In the genomic region with DNA sequence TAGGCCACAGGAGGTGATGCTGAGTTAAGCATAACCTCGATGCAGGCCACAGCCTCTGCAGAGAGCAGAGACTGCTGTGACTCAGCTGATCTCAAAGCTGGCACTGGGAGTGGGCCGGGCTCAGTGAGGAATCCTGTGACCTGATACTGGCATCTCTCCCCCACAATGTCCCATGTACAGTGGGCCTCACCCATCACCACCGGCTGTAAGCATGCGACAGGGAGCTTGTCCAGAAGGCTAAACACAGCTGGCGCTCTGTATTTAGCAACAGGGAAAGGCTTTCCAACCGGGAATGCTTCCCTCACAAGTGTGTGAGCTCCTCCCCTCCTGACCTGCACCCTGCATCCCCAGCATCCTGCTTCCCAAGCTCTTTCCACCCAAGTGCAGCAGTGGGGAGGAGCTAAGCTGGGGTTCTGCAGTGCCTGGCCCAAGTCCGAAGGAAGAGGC, we compare ENCODE assay signal across 8 mouse cellular contexts. TPM values are rescaled to one million over a fixed set of nuclear protein-coding genes. Genes with fewer than 3 reads are reported as not detected.
DNase-seq lines count a peak whose midpoint lies in the region; ATAC-seq and TF ChIP-seq lines count a peak whose summit lies in the region.

No protein-coding gene starts in this region.

- H3K4me1 ChIP-seq in hindbrain, embryonic 10.5 days (replicated peaks): peaks cover 14% of the 10 kb centered on the region
- peaks cover 8% of the 10 kb centered on the region; the same call in 1 of the 2 replicates for H3K4me1 ChIP-seq in hindbrain, embryonic 12.5 days

- peak overlapping the region; percentile 23; the same call in 1 of the 2 replicates for H3K27ac ChIP-seq in hindbrain, embryonic 10.5 days
- H3K27ac ChIP-seq in hindbrain, embryonic 12.5 days: no peak overlapping the region

- H3K36me3 ChIP-seq in hindbrain, embryonic 10.5 days: peaks cover 10% of the 10 kb centered on the region
- H3K36me3 ChIP-seq in hindbrain, embryonic 12.5 days: 0 out of 2 replicates have a peak, but pooled peaks cover 5% of the 10 kb centered on the region

- H3K4me3 ChIP-seq in hindbrain, embryonic 10.5 days: no peak overlapping the region
- H3K4me3 ChIP-seq in hindbrain, embryonic 12.5 days: no peak overlapping the region

- POLR2A ChIA-PET in Patski (lab: Charles Lee): interaction anchor here (0.6 to 1.0 kb wide), 3 partner anchors 23 to 442 kb away, joined by 3 to 5 read pairs (median 3); a partner anchor contains a TSS

- no peak overlapping the region for H3K9ac ChIP-seq in hindbrain, embryonic 12.5 days

- H3K4me2 ChIP-seq in hindbrain, embryonic 12.5 days (replicated peaks): no peak overlapping the region

- CTCF ChIA-PET in Patski (lab: Charles Lee): interaction anchor here (1.1 to 4.4 kb wide), 5 partner anchors 13 to 44 kb away, joined by 3 to 20 read pairs (median 7); no protein-coding TSS in a partner anchor

- no peak for TF ChIP-seq CTCF in Patski (IDR thresholded peaks at IDR 0.05)

- no peaks in the 10 kb centered on the region for H3K27me3 ChIP-seq in hindbrain, embryonic 10.5 days (ENCODE audit: insufficient read depth, poor library complexity, severe bottlenecking)
- H3K27me3 ChIP-seq in hindbrain, embryonic 12.5 days: no peaks in the 10 kb centered on the region
- H3K27me3 ChIP-seq in Patski: no peaks in the 10 kb centered on the region

- ATAC-seq in hindbrain, embryonic 12.5 days (ENCODE audit: low FRiP score): no peak
- peak; percentile 66 for ATAC-seq in Patski

- H3K9me3 ChIP-seq in hindbrain, embryonic 10.5 days: no peaks in the 10 kb centered on the region
- no peaks in the 10 kb centered on the region for H3K9me3 ChIP-seq in hindbrain, embryonic 12.5 days (replicated peaks)

- DNase-seq in hindbrain, embryonic 10.5 days (ENCODE audit: low spot score): no peak
- no peak for DNase-seq in Patski (ENCODE audit: low read depth, low spot score)
- peak; percentile 60 for DNase-seq in gastrocnemius, postnatal 25 days
- DNase-seq in kidney, postnatal 25 days: peak; percentile 53 to 78
- peak; percentile 42 to 43 for DNase-seq in right cerebral cortex, adult 2 months (ENCODE audit: low spot score in 2 of 2)
- DNase-seq in thymus, postnatal 0 days (ENCODE audit: low spot score): no peak
- no peak for DNase-seq in spleen, postnatal 36 days (ENCODE audit: low spot score in 2 of 2)

- in situ Hi-C loops in Patski (cut with MboI; ENCODE audit: low pct_unique_long_range_greater_than_20kb): no loop called here

- 49% methylated on average over 7 of the region's 7 CpGs for WGBS in hindbrain, embryonic 10.5 days
- 53% methylated on average over 7 of the region's 7 CpGs for WGBS in hindbrain, embryonic 12.5 days

RNA-seq across cellular contexts. Expression of a gene that starts 23.2 kb away (rescaled TPM):
- polyA plus RNA-seq in hindbrain, embryonic 10.5 days (2016; fragmentation: Nextera tagmentation; extraction: Ambion mirVana): 53.9 and 62.5 TPM in 2 replicates
- polyA plus RNA-seq in hindbrain, embryonic 12.5 days (2016; fragmentation: Nextera tagmentation; extraction: Ambion mirVana): 73.7 and 76.9 TPM in 2 replicates
- 436 TPM for polyA plus RNA-seq in Patski (2021)
- 10 to 100 TPM; 29.4 to 31.9 TPM for total RNA-seq in gastrocnemius, postnatal 25 days (2021)
- polyA plus RNA-seq in thymus, postnatal 0 days (2015; fragmentation: Nextera tagmentation; extraction: Ambion mirVana): 75.0 and 77.3 TPM in 2 replicates

RNA-seq across cellular contexts. Expression of a gene that starts 52.5 kb away (rescaled TPM):
- 26.1 and 26.5 TPM in 2 replicates for polyA plus RNA-seq in hindbrain, embryonic 10.5 days (2016; fragmentation: Nextera tagmentation; extraction: Ambion mirVana)
- 35.6 and 39.7 TPM in 2 replicates for polyA plus RNA-seq in hindbrain, embryonic 12.5 days (2016; fragmentation: Nextera tagmentation; extraction: Ambion mirVana)
- polyA plus RNA-seq in Patski (2021): 35.5 TPM
- 10 to 100 TPM; 21.0 to 22.7 TPM for total RNA-seq in gastrocnemius, postnatal 25 days (2021)
- polyA plus RNA-seq in thymus, postnatal 0 days (2015; fragmentation: Nextera tagmentation; extraction: Ambion mirVana): 31.7 and 34.5 TPM in 2 replicates

Comparison
In these comparisons a context has a peak if more than half of its experiments do, and no peak if none do; other contexts are left out.
1. DNase-seq: peak in gastrocnemius, postnatal 25 days (single experiment), kidney, postnatal 25 days (2 of 2) and right cerebral cortex, adult 2 months (2 of 2); none in hindbrain, embryonic 10.5 days (single experiment), Patski (single experiment), thymus, postnatal 0 days (single experiment) and spleen, postnatal 36 days (0 of 2).